Mouse (Mus musculus): ENCODE results near the gene Slc25a41.

The Slc25a41 gene

DNA sequence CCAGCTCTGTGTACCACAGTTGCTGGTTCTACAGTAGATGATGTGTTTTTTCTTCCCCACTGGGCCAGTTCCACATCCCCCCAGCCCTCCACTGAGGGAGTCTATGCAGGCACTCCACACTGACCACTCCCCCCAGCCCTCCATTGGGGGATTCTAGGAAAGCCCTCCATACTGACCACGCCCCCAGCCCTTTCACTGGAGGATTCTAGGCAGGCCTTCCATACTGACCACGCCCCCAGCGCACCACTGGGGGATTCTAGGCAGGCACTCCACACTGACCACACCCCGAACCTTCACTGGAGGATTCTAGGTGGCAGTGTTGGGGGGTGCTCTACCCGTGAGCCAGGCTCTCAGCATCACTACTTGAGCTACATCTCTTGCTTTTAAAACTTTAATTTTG, 6.0 kb upstream of the Slc25a41 start:
- peak; percentile 73 for DNase-seq (ENCODE audit: low spot score)

DNA sequence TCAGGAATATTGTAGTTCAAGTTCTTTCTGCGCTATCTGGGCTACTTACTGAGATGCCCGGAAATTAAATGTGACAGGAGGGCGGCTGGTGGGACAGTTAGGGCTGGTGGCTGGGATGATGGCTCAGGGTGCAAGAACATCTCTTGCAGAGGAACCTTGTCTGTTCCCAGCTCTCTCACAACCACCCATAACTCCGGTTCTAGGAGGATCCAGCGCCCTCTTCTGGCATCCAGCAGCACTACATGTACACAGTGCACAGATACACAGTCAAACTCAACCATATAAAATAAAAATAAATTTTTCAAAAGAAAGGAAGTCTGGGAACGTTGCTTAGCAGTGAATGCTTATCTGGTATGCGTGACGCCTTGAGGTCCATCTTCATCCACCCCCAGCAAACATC, 2.5 kb downstream of the Slc25a41 start:
- no peak for DNase-seq (ENCODE audit: low spot score)

DNA sequence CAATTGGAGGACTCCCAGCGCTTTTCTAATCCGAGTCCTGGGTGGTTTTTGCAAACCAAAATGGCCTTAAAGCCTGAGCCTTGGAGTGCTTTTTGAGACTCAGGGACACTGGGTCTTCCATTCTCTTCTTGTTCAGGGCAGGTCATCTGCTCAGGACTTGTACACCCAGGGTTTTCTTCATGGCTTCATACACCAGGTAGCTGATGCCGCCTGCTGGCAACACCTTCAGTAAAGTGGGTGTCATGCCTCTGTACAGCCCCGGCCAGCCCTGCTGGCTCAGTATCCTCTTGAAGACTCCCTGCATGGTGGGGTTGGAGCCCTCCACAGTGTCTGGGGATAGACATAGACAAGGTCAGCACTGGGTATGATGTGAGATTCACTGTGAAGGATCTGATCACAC, 8.6 kb downstream of the Slc25a41 start:
- DNase-seq (ENCODE audit: low spot score): no peak

DNA sequence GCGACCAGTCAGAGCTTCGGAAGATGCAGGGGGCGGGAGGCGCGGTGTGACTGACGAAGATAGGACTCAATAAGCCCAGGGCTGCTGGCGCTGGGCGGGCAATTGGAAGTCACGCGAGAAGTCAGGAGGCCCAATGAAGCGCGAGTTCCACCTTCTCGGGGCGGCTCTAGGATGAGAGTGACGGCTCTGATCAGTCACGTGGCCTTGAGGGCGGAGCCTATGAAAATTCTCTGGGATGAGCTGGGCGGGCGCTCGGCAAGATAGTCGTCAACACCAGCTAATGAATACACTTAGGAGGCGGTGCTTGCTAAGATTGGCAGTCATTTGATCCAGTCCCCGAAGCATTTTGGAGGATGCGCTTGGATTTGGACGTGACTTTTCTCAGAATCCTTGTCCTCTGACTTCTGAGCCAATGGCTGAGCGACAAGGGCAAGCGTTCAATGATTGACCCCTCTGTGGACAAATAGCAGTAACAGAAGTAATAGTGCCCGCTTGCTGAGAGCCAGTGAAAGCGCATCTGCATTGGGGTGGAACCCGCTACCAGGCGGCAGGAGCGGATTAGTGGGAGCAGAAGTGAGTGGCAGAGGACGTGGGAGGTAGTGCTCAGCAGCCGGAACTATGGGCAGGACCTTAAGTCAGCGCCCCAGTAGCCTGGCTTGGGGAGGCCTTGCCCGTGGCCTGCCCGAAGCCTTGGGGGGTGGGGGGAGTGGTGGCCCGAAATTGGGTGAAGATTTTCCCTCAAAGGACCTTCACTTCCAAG, 9.6 kb downstream of the Slc25a41 start:
- DNase-seq (ENCODE audit: low spot score): peak; percentile 99

DNA sequence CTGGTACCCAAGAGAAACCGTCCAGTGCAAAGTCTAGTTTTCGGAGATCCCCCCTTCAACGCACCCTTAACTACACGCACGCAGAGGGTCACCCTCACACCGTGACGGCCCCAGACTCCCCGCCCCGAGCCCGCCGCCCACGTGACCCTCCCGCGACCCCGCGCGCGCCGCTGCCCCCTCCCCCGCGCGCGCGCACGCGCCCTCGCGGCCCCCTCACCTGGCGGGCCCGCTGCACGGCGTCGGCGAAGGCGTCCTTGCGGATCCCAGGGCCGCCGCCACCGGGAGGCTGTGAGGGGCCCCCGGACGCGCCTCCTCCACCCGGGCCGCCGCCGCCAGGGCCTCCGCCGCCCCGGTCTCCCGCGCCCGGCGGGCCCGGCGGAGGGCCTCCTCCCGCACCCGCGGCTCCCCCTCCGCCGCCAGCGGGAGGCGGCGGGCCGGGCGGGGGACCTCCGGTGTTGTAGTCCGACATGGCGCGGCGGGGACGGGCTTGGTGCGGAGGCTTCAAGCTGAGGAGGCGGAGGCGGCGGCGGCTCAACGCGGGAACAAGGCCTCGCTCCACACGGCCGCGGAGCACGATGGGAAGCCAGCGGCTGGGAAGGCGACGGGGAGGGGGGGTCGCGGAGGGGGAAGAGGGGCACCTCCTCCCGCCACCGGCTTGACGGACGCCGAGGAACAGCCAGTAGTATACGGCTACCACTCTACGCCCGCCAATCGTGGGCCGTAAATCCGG, 10.4 kb downstream of the Slc25a41 start, which contains the start of gene Khsrp:
Gene Khsrp (minus strand): TSS at position 592 of the 730 bp plus-strand sequence.
- DNase-seq (ENCODE audit: low spot score): peak; percentile 96

DNA sequence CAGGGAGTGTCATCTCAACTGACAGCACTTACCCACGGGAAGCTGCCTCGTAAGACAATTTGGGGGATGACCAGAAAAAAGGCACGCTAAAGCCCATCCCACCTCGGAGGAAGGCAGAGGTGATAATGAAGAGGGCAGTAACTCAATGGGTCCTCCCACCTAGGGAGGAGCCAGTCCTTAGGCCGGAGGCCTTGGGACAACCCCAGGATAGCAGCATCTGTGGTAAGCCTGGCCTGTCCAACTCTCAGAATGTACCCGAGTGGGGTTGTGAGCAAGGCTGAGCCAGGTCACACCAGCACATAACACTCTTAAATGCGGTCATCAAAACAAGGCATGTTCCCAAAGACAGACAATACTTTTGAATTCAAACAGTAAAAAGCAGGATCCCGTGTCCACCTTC, 11.8 kb downstream of the Slc25a41 start:
- DNase-seq (ENCODE audit: low spot score): no peak

DNA sequence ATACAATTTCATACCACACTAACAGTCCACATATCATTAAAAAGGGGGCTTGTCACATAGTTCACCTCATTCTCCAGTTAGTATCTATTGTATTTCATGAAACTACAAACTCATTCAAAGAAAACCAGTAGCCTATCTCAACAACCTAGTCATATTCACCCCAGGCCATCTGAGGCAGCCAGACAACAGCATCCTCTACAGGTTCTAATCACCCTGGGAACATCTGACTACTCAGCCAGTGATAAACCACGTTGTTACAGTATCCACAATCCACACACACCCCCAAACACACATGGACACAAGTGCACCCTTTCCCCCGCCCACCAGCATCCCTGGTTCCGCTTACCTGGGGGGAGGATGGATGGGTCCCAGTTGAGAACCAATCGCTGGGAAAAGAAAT, 14.0 kb downstream of the Slc25a41 start:
- DNase-seq (ENCODE audit: low spot score): no peak

DNA sequence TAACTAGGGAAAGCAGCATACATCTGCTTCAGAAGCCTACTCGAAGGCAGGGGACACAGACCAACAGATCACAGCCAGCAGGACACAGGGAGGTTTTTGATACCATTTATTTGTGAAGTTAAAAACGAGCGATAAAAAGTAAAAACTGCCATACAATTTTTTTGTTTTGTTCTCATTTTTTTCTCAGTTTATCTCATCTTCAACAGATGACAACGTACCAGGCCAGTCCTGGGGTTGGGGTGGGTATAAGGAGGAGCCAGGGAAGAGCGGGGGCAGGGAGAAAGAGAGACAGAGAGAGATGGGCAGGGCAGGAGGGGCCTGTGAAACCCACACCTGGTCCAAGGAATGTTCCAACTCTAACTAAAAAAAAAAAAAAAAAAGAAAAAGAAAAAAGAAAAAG, 20.5 kb downstream of the Slc25a41 start:
- DNase-seq (ENCODE audit: low spot score): no peak

DNA sequence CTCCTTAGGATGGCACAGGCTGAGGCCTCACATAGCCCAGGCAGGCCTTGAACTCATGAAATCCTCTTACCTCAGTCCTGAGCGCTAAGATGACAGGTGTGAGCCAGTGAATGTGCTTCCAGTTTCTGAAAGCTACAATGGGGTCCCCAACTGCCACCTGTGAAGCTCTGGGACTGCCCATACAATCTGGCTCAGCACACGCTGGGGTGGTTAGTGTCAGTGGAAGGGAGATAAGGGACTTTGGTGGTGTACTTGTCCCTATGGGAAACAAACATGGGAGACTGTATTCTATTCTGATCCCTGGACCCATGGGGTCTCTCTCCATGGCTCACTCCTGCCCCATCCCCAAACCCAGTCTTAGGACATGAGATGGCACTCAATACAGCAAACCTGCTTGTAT, 21.8 kb downstream of the Slc25a41 start:
- no peak for DNase-seq (ENCODE audit: low spot score)

DNA sequence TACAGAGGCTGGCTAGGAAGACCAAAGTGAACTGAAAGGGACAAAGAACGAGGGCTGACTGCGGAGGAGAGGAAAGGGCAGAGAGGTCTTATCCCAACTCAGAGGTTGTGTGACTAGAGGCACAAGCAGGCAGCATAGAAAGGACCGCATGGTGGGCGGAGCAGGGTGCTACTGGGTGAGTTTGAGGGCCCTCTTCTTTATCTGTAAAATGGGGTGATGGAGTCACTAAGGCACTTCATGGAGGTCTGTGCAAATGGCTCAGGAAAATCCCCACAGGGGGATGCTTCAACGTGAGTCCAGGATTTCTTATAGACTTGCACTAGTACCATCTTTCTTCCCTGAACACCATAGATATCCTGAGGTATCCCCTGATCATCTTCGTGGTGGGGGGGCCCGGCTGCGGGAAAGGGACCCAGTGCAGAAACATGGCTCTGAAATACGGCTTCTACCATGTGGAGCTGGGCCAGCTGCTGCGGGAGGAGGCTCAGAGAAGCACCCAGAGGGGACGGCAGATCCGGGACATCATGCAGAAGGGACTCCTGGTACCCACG, 29.1 kb downstream of the Slc25a41 start:
- no peak for DNase-seq (ENCODE audit: low spot score)

DNA sequence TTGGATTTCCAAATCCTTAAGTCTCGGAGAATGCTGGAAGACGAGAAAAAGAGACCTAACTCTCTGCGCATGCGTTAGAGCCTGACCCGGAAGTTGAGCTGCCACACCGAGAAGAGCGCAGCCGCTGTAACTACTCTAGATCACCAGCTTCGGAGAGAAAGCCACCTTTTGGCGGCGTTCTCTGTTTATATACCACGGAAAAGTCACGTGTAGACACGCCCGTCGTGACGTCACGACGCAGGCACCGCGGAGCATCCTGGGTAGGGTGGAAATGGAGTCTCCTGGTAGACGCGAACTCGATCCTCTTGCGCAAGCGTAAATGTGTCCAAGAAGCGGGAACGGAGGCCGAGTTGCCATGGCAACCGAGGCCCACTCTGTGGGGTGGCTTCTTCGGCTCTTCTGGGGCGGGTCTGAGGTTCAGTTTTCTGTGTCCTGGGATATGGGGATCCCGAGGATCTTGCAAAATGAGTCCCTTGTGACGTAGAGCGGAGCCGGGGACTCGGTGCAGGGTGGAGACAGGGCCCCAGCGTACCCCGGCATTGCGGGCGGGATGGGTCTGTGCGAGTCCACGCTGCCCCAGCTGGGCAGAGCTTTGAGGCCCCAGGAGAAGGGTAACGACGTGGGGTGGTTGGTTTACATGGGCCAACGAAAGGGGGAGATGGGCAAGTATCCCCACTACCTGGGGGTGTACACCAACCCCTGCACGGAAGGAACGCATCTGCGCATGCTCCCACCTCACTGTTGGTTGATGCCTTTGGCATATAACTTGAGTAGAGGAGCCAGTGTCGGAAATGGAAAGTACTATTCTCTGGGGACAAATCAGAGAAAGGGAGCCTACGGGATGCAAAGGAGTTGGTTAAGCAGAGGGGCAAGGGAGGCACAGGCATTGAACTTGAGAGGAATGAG, 30.0 kb downstream of the Slc25a41 start, which contains the start of the genes Gtf2f1 and Gm17949:
Gene Gtf2f1 (minus strand): TSS at position 53 of the 906 bp plus-strand sequence.
Gene Gm17949 (plus strand): TSS at position 234 of the 906 bp plus-strand sequence.
- DNase-seq (ENCODE audit: low spot score): peak; percentile 95

DNA sequence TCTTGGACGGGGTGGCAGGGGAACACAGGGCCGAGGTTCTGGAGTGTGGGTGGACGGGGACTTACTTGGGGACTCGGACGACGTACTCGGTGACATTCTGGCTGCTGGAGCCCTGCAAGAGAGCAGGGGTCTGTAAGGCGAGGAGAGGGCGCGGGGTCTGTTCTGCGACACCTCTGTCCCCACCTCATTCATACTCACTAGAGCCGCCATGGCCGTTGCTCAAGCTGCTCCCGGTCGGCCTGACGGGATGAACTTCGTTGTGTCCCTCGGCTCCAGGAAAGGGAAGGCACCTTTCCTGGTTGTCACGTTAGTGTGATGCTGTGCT, 30.6 kb downstream of the Slc25a41 start:
- DNase-seq (ENCODE audit: low spot score): no peak

DNA sequence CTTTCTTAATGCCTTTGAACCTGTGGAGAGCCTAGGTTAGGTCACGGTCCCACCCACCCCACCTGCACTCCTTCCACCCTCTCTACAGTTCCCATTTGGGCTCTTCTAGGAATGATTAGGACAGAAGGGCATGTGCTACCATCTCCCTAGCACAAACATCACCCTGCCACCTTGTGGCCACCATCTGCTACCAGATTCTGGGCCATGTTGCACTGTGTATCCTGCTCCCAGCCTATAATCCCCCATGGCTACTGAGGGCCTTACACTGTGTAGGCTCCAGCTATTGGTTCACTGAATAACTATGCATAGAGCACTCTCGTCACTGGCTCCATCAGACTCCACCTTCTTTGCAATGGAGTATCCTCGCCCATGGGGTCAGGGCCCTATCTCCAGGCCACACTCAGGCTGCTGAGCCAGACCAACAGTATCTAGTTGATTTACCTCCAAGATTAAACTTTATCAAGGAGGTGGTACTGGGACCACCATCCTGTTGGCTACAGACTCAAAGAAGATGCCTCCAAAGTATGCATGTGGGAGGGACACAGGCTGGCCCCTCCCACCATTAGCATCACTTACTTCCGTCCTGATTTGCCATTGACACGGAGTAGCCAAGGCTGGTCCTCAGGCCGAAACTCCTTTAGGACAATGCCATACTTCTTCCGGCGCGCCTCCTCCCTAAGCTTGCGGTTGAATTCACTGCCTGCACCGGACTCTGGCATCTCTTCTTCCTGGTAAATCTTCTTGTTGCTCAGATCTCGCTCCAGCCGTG, 34.1 kb downstream of the Slc25a41 start:
- DNase-seq (ENCODE audit: low spot score): no peak

DNA sequence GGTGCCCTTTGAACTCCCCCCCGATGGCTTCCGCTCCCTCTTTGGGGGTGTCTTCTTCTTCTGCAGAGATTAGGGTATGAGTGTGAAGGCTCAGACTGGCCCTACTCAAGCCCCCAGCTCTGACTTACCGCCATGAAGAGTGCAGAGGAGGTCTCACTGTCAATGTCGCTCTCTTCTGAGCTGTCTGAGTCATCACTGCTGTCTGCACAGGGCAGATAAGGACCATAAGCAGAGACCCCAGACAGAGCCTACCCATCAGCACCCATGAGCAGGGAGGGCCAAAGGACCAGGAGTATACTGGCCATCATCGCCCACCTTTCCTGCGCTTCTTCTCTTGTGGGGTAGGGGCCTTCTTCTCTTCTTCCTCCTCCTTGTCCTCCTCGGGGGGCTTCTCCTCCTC, 37.5 kb downstream of the Slc25a41 start:
- no peak for DNase-seq (ENCODE audit: low spot score)

DNA sequence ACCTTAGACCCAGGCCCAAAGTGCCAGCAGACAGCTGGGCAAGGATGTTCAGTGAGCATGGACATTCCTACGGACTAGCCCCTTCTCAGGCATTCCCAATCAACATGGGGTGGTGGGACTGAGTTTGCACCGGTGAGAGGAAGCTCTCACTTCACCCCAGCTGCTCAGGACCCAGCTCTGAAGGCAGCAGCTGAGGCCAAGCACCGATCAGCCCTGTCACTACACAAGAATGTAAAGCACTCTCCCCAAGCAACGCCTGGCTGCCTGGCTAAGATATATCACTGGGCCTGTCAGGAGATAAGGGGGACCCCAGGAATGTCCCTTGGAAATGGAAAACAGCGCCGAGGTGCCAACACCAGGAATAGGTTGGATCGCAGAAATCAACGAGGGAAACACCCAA, 40.2 kb downstream of the Slc25a41 start:
- no peak for DNase-seq (ENCODE audit: low spot score)

DNA sequence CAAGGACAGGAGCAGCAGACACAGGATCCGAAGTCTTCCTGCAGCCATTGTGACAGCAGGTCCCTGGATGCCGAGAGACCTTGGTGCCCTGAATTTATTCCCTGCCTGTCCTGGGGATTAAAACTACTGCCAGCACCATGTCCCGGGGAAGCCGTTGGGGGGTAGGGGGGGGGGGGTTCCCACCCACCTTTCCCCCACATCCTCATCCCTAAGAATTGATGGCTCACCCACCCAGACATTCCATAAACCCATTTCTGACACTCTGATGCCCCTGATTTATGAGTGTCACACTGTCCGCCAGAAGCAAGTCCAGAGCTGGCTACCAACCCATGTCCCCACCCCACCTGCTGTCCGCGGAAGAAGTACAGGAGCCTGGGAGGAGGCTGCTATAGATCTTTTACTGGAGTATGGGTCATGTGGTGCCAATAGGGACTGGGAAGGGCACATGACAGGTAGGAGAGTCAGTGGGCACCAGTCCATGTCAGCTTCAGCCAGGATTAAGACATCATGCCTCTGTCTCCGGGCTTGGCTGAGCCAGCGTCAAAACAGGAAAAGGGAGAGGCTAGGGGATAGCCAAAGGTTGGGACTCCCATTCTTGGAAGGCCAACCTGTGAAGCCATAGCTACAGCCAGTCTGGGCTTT, 41.4 kb downstream of the Slc25a41 start, which contains the start of gene Pspn:
Gene Pspn (minus strand): TSS at position 51 of the 642 bp plus-strand sequence.
- DNase-seq (ENCODE audit: low spot score): no peak

DNA sequence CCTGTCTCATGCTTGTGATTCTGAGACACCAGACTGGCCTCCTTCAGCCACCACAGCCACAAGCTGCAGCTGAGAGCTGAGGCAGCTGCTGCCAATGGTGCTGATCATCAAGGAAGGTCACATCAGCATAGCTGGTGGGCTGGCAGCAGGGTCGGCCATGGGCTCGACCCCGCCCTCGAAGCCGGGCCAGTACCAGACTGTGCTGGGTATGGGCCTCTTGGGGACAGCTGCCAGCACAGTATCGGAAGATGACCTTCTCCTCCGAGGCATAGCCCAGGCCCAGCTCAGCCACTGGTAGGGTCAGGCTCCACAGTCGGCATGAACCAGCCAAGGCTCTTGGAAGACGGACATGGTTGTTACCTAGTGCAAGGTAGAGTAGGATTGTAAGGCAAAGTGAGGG, 42.0 kb downstream of the Slc25a41 start:
- DNase-seq (ENCODE audit: low spot score): no peak

DNA sequence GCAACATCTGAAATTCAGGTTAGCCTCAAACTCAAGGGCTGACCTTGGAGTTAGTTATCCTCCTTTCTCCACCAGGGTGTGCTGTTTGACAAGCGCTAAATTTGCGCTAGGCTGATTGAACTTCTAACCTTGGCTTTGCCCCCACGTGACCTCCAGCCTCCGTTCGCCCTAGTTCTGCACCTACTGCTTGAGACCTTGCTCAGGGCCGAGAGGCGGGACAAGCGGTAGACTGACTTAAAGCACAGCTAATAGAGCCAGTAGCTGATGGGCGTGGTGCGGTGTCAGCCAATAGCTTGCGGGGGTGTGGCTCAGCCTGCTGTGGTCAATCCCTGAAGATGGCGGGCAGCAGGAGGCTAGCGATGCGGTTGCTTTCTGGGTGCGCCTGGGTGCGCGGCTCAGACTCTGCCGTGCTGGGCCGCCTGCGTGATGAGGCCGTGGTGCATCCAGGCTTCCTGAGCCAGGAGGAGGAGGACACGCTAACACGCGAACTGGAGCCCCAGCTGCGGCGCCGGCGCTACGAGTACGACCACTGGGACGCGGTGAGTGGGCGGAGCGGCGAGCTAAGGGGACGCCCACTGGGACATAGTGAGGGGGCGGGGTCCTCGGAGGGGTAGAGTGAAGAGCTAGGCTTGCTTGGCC, 44.3 kb downstream of the Slc25a41 start, which contains the start of gene Alkbh7:
Gene Alkbh7 (plus strand): TSS at position 311 of the 639 bp plus-strand sequence.
- peak; percentile 95 for DNase-seq (ENCODE audit: low spot score)

DNA sequence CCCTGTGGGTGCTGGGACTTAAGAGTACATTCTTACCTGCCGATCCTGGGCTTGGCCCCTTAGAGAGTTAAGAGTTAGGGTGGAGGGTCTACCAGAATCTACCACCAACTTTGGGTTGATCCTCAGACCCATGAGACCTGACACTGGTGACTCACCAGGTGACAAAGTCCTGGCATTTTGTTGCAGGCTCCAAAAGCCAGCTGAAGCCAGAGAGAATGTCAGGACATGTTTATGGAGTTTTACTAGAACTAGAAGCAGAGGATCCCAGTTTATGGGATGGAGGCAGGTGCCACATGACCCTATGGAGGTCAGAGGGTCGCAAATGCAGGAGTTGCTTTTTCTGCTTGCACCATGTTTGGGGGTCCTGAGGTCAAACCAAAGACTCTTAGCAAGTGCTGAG, 44.9 kb downstream of the Slc25a41 start:
- no peak for DNase-seq (ENCODE audit: low spot score)

DNA sequence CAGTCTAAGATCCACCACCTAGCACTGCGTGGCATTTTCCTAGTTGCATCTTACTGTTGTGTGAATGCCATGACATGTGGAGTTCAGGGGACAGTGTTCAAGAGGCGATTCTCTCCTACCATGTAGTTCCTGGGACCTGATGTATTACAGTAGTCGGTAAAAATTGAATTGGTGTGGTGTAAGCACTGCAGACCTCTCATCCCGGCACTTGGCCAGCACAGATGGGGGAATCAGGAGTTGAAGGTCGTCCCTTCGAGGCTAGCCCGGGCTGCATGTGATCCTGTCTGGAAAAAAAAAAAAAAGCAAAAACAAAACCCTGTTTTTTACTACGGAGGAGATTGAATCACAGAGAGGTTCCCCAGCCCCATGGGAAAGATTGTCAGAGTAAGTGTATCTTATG, 46.4 kb downstream of the Slc25a41 start:
- no peak for DNase-seq (ENCODE audit: low spot score)

Data from testis, postnatal 10 days (tissue).